Mouse (Mus musculus) monocyte, adult 59 days (primary cell): Measurements from ENCODE around the gene Ambra1. TPM values are rescaled to one million over a fixed set of nuclear protein-coding genes. Genes with fewer than 3 reads are reported as not detected.

Experiments
- total RNA-seq, 2 experiments: library from RNA; stranded (reverse); gene quantifications; one replicate each; pipeline ENCODE4 v1.2.4; 2023

Gene Ambra1
- 10 to 100 TPM; 52.2 to 54.8 TPM for total RNA-seq

DNA sequence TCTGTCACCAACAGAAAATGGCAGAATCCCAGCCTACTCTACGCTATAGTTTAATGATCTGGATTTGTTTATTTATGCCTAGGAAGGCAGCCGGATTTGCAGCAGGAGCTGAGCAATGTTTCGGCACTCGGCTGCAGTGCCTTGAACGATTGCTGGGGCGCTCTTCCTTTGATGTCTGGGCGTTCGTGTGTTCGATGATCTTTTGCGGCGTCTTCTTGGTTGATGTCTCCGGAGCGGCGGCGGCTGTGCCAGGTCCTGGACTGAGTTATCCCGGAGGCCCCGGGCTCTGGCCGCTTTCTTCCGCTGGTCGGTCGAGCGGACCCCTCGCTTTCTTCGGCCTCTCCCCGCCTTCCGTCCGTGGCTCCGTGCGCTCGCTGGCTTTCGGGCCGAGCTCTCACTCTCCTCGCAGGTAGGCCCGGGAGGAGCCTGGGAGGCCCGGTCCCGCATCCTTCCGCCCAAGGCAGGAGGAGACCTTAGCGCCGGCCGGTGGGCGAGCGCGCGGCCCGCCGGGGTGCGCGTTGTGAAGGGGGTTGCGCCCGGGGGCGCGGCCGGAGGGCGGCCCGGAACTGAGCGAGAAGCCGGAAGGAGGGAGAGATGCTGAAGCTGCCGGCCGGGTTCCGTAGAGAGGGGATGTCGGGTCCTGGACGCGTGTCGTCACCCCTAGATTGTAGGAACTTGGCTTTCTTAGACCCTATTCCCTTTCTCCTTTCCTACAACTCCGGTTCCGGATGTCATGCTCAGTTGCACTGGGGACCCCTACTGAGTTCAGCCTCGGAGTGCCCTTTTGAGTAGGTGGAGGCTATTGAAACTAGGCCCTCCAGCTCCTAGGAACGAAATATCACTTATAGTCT is at the start of gene Ambra1:
Gene Ambra1, plus strand, starts transcription at position 164 of the 851 bp plus-strand sequence.

DNA sequence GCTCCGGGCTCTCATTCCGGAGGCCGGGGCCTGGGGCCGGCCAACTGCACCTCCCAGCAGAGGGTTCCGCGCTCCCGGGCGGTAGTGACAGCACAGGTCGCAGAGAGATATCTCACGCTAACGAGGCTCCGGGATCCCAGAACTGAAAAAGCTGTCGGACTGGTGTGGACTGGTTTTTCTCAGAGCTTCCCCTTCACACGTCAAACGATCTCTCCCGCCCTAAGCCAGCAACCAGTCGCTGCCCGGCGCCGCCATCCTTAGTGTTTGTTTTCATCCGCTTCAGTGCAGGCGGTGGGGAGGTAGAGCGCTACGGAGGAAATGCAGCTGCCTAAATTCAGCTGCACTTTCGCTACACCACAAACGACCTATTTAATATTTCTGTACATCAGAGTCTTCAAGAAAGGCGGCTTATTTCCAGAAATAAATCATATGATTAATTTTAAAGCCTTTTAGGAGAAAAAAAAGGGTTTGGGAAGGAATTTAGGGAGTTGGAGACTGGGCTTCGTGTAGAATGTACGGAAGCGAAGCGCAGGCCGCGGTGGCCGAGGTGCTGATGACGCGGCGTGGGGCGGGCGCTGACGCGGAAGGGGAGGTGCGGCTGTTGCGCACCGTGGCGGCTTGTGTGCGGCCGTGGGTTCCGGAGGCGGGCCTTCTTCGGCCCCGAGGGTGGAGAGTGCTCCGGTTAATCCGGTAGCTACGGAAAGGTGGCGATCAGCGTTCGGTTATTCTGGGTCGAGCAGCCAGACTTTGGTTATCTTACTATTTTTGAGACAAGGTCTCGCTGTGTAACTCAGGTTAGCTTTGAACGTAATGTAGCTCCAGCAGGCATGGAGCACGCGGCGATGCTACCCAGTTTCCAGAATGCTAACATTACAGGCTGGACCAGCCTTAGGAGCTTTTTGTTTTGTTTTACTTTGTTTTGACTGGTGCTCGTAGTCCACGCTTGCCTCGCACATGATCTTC is 19.4 kb upstream of the Ambra1 start, which contains the start of the genes Atg13 and Harbi1:
Gene Atg13, minus strand, starts transcription at position 305 of the 963 bp plus-strand sequence.
Gene Harbi1, plus strand, starts transcription at position 581 of the 963 bp plus-strand sequence.

DNA sequence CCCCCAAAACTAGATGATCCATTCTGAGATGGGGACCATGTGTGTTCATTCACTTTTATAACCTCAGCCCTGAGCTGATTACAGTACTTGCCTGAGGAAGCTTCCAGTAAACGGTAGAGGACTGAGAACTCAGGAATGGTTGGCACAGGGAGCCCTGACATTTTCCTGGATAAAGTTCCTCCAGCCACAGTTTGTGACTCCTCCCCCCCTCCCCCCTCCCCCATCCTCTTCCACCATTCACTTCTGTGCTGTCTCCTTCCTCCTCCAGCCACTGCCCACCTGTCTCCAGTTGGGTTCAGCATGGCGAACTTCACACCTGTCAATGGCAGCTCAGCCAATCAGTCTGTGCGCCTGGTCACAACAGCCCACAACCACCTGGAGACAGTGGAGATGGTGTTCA is 197.0 kb downstream of the Ambra1 start, which contains the start of gene Chrm4:
Gene Chrm4, plus strand, starts transcription at position 301 of the 400 bp plus-strand sequence.

GRCm38 (mm10) chr2:91932160-91932711 is 202.3 kb downstream of the Ambra1 start, which contains the start of gene Mdk:
Gene Mdk, minus strand, starts transcription at chr2:91932297.

GRCm38 (mm10) chr2:91945483-91945882 is 215.5 kb downstream of the Ambra1 start, which contains the start of gene Gm9821:
Gene Gm9821, plus strand, starts transcription at chr2:91945703.

Other genes with a start within 250 kb of the Ambra1 start
- 10 to 100 TPM; 23.7 to 27.5 TPM for gene Ckap5, start 203.4 kb upstream of the Ambra1 start, total RNA-seq
- gene F2, start 93.7 kb upstream of the Ambra1 start, total RNA-seq, result under 1 TPM; 0.24 to 0.58 TPM
- gene Zfp408, start 80.3 kb upstream of the Ambra1 start, total RNA-seq, result 10 to 100 TPM; 11.9 to 16.7 TPM
- gene Arhgap1, start 80.3 kb upstream of the Ambra1 start, total RNA-seq, result 10 to 100 TPM; 89.2 to 94.6 TPM
- gene Atg13, start 19.6 kb upstream of the Ambra1 start, total RNA-seq, result 10 to 100 TPM; 36.4 to 36.5 TPM
- 1 to 10 TPM; 4.9 to 5.7 TPM for gene Harbi1, start 19.3 kb upstream of the Ambra1 start, total RNA-seq
- gene Chrm4, start 197.1 kb downstream of the Ambra1 start, total RNA-seq, result under 1 TPM; 0.34 to 0.85 TPM
- gene Mdk, start 202.2 kb downstream of the Ambra1 start, total RNA-seq, result 1 to 10 TPM; 1.4 to 3.0 TPM
- gene Gm9821, start 215.6 kb downstream of the Ambra1 start, total RNA-seq, result not detected
- 100 to 1,000 TPM; 199 to 212 TPM for gene Dgkz, start 245.7 kb downstream of the Ambra1 start, total RNA-seq